Mouse (Mus musculus): ENCODE results near the gene Socs1. TPM values are rescaled to one million over a fixed set of nuclear protein-coding genes. Genes with fewer than 3 reads are reported as not detected.
"Not testable (repeated sequence)": the region's sequence is repeated elsewhere in the genome, so short reads cannot be mapped to it uniquely, and the experiment has no call there.

Gene Socs1
- polyA plus RNA-seq, 1 experiment from 2014 or later, result 3.2 TPM

DNA sequence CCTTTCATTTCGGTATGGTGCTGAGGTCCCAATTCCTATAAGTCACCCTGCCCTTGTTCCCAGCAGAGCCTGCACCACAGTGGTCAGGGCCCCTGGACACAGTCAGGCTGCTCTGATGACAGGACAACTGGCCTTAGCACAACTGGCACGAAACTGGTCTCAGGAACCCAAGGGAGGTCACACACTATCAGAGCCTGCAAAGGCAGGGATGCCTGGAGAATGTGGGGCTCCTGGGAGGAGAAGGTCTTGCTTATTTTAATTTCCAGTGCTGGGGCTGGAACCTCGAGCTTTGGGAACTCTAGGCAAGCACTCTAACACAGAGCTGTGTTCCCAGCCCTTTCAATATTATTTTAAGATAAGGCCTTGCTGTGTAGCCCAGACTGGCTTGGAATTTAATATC lies 34.6 kb upstream of the Socs1 start:
- no peak overlapping the region for H3K9ac ChIP-seq (ENCODE audit: low read depth, low read length)
- no peak overlapping the region for H3K27ac ChIP-seq (ENCODE audit: low read depth, low read length)
- H3K36me3 ChIP-seq (ENCODE audit: control insufficient read depth, insufficient read depth, low read length), result no peaks in the 10 kb centered on the region
- H3K4me3 ChIP-seq (ENCODE audit: low read depth, low read length), result no peak overlapping the region
- H3K4me1 ChIP-seq (replicated peaks; ENCODE audit: control insufficient read depth, insufficient read depth, low read length), result no peaks in the 10 kb centered on the region
- H3K4me2 ChIP-seq, result no peak overlapping the region
- H3K9me3 ChIP-seq (ENCODE audit: control insufficient read depth, low read length), result no peaks in the 10 kb centered on the region
- no peaks in the 10 kb centered on the region for H3K27me3 ChIP-seq (replicated peaks; ENCODE audit: control insufficient read depth, insufficient read depth, low read length)
- DNase-seq (ENCODE audit: low spot score) (no peak), ATAC-seq (replicated peaks; ENCODE audit: low FRiP score) (no peak)
- 63% methylated on average over 3 of the region's 3 CpGs for WGBS

DNA sequence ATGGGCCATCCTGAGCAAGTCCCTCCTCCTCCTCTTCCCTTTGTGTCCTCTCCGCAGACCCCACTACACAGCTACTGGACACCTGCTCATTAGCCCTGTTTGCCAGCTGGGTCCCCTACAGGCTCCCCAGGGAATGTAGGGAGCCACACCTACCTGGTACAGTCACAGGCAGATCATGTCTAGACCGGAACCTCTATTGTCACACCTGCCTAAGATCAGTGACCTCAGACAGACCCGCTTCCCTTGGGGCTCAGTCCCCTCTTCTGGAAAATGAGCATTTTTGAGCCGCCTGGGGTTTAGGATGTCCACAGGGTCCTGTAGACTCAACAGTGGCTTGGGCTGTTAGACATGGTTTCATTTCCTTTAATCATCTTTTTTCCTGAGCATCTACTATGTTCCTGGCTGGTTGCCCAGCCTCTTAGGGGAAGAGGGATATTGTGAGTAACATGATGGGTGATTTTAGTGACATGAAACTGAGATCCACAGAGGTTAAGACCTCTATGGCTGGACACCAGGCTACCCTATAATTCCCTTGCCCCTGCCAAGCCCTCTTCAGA lies 33.3 kb upstream of the Socs1 start:
- Histone ChIP-seq H3K4me2 (no peak overlapping the region), H3K9ac (ENCODE audit: low read depth, low read length) (no peak overlapping the region), H3K36me3 (ENCODE audit: control insufficient read depth, insufficient read depth, low read length) (no peaks in the 10 kb centered on the region), H3K27ac (ENCODE audit: low read depth, low read length) (no peak overlapping the region), H3K4me1 (replicated peaks; ENCODE audit: control insufficient read depth, insufficient read depth, low read length) (no peaks in the 10 kb centered on the region), H3K9me3 (ENCODE audit: control insufficient read depth, low read length) (no peaks in the 10 kb centered on the region), H3K4me3 (ENCODE audit: low read depth, low read length) (no peak overlapping the region), H3K27me3 (replicated peaks; ENCODE audit: control insufficient read depth, insufficient read depth, low read length) (no peaks in the 10 kb centered on the region)
- DNase-seq (ENCODE audit: low spot score), result no peak
- ATAC-seq (replicated peaks; ENCODE audit: low FRiP score), result no peak
- WGBS, result 86% methylated on average over 4 of the region's 4 CpGs

DNA sequence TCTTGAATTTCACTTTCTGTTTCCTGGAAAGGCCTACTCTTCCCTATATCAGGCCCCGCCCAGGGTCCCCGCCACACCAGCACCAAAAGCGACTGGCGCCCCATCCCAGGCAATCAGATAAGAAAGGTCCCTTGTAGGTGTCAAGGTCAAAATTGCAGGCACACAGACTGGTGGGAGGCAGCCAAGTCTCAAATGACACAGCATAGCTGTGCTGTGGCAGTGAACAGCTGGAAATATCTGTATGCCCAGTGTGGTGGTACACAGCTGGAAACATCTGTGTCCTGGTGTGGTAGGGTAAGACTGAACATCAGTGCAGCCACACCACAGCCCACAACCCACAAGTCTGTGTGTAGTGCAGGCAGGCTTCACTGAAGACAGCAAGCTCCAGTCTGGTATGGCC lies 29.5 kb upstream of the Socs1 start:
- no peaks in the 10 kb centered on the region for H3K9me3 ChIP-seq (ENCODE audit: control insufficient read depth, low read length)
- no peak for DNase-seq (ENCODE audit: low spot score)
- no peaks in the 10 kb centered on the region for H3K4me1 ChIP-seq (replicated peaks; ENCODE audit: control insufficient read depth, insufficient read depth, low read length)
- no peak overlapping the region for H3K27ac ChIP-seq (ENCODE audit: low read depth, low read length)
- H3K4me3 ChIP-seq (ENCODE audit: low read depth, low read length), result no peak overlapping the region
- no peak overlapping the region for H3K4me2 ChIP-seq
- WGBS, result 53% methylated on average over 4 of the region's 4 CpGs
- H3K9ac ChIP-seq (ENCODE audit: low read depth, low read length), result no peak overlapping the region
- 0 out of 2 replicates have a peak, but pooled peaks cover 6% of the 10 kb centered on the region for H3K27me3 ChIP-seq (replicated peaks; ENCODE audit: control insufficient read depth, insufficient read depth, low read length)
- no peak for ATAC-seq (replicated peaks; ENCODE audit: low FRiP score)
- H3K36me3 ChIP-seq (ENCODE audit: control insufficient read depth, insufficient read depth, low read length), result no peaks in the 10 kb centered on the region

DNA sequence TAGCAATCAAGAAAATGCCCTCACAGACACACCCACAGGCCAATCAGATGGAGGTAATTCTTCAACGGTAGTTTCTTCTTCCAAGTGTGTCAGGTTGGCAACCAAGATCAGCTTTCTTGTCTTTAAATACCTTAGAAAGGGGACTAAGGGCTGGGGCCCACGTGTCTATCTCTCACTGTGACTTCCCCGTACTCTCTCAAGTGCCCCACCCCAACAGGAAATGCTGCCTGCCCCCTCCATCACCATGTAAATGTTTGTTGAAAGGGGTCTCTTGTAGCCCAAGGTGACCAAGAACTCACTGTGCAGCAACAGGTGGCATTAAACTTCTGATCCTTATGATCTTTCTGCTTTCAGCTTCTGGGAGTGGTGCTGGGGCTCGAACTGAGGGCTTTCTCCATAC lies 28.4 kb upstream of the Socs1 start:
- H3K9me3 ChIP-seq (ENCODE audit: control insufficient read depth, low read length), result no peaks in the 10 kb centered on the region
- H3K27ac ChIP-seq (ENCODE audit: low read depth, low read length), result no peak overlapping the region
- H3K4me2 ChIP-seq, result no peak overlapping the region
- H3K4me1 ChIP-seq (replicated peaks; ENCODE audit: control insufficient read depth, insufficient read depth, low read length), result no peaks in the 10 kb centered on the region
- peaks cover 6% of the 10 kb centered on the region; the same call in 1 of the 2 replicates for H3K27me3 ChIP-seq (replicated peaks; ENCODE audit: control insufficient read depth, insufficient read depth, low read length)
- 56% methylated on average over 4 of the region's 4 CpGs for WGBS
- H3K36me3 ChIP-seq (ENCODE audit: control insufficient read depth, insufficient read depth, low read length), result no peaks in the 10 kb centered on the region
- no peak overlapping the region for H3K4me3 ChIP-seq (ENCODE audit: low read depth, low read length)
- DNase-seq (ENCODE audit: low spot score) (no peak), ATAC-seq (replicated peaks; ENCODE audit: low FRiP score) (no peak)
- H3K9ac ChIP-seq (ENCODE audit: low read depth, low read length), result no peak overlapping the region

DNA sequence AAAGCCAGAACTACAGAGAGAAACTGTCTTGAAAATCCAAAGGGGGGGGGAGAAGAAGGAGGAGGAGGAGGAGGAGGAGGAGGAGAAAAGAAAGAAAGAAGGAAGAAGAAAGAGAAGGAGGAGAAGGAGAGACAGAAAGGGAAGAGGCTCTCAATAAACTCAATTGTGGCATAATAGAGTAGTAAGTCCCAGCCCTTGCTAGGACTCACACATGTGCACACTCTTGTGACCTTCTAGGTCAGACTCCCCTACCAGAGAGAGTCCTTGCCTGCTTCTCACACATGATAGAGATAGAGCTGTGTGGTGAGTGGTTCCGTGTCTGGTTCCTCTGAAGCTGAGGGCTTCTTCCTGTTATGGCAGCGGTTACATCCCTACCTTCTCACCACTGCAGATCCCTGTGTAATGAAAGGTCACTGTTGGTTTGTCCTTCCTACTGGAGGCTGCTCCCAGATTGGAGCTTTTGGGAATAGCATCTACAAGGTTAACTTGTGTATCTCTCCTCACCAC lies 27.6 kb upstream of the Socs1 start, which contains the start of gene Gm11172:
Gm11172 (plus strand) TSS at position 51 of the 507 bp plus-strand sequence.
- ATAC-seq (replicated peaks; ENCODE audit: low FRiP score), result no peak
- Histone ChIP-seq H3K9me3 (ENCODE audit: control insufficient read depth, low read length) (no peaks in the 10 kb centered on the region), H3K4me1 (replicated peaks; ENCODE audit: control insufficient read depth, insufficient read depth, low read length) (no peaks in the 10 kb centered on the region), H3K36me3 (ENCODE audit: control insufficient read depth, insufficient read depth, low read length) (no peaks in the 10 kb centered on the region), H3K9ac (ENCODE audit: low read depth, low read length) (no peak within 1 kb of the TSS), H3K27ac (ENCODE audit: low read depth, low read length) (no peak within 1 kb of the TSS), H3K4me3 (ENCODE audit: low read depth, low read length) (no peak within 1 kb of the TSS), H3K4me2 (no peak within 1 kb of the TSS), H3K27me3 (replicated peaks; ENCODE audit: control insufficient read depth, insufficient read depth, low read length) (peaks cover 9% of the 10 kb centered on the region; the same call in 1 of the 2 replicates)
- WGBS, result 51% methylated on average over 2 of the region's 2 CpGs
- no peak for DNase-seq (ENCODE audit: low spot score)

DNA sequence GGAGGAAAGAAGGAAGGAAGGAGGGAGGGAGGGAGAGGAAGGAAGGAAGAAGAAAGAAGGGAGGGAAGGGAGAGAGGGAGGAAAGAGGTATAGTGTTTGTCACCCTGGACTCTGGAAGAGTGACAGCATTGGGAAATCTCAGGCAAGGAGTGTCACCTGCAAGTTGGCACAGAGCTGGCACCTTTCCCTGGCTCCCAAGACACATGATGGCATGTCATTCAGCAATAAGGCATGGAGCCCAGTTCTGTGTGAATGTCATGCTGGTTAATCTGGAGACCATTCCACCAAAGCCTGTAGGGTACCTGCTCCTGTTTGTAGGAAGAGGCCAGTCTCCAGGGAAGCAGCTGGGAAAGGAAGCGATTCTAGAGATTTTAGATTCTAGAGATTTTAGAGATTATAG lies 25.0 kb upstream of the Socs1 start:
- ATAC-seq (replicated peaks; ENCODE audit: low FRiP score), result no peak
- H3K36me3 ChIP-seq (ENCODE audit: control insufficient read depth, insufficient read depth, low read length), result no peaks in the 10 kb centered on the region

DNA sequence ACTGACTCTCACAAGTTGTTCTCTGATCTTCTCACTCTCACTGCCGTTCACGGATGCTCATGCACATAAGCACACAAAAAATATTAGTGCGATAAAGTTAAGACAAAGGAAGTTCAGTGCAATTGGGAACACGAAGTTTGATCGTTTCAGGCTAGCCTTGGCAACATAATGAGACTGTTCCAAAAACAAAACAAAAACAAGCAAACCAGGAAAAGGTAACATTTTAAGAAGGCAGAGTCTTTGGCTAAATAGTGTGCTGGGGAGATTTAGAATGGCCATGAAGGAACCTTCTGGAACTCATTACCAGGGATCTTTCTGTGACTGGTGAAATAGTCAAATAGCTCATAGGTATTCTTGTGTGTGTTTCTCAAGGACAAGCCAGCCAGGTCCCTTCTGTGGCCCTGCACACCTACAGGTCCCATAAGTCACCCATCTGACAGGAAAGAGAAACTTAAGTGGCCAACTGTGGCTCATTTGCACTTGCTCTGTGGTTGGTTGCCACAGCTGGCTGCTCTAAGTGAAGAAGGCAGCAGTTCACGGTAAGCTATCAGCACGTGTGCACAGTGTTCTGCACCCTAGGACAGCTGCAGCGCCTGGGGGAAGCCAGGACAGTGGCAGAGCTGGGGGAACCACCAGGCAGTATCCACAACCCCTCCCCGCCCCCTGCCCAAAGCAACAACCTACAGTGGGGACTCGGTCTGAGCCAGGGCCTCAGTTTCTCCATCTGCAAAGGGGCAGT lies 20.6 kb upstream of the Socs1 start, which contains the start of gene Prm1:
Prm1 (minus strand) TSS at position 51 of the 739 bp plus-strand sequence.
- no peaks in the 10 kb centered on the region for H3K9me3 ChIP-seq (ENCODE audit: control insufficient read depth, low read length)
- no peaks in the 10 kb centered on the region for H3K36me3 ChIP-seq (ENCODE audit: control insufficient read depth, insufficient read depth, low read length)
- peaks cover 10% of the 10 kb centered on the region; the same call in 1 of the 2 replicates for H3K27me3 ChIP-seq (replicated peaks; ENCODE audit: control insufficient read depth, insufficient read depth, low read length)
- no peak within 1 kb of the TSS for H3K27ac ChIP-seq (ENCODE audit: low read depth, low read length)
- 71% methylated on average over 10 of the region's 10 CpGs for WGBS
- DNase-seq (ENCODE audit: low spot score), result no peak
- ATAC-seq (replicated peaks; ENCODE audit: low FRiP score), result no peak
- H3K4me3 ChIP-seq (ENCODE audit: low read depth, low read length), result no peak within 1 kb of the TSS
- no peaks in the 10 kb centered on the region for H3K4me1 ChIP-seq (replicated peaks; ENCODE audit: control insufficient read depth, insufficient read depth, low read length)
- H3K9ac ChIP-seq (ENCODE audit: low read depth, low read length), result no peak within 1 kb of the TSS
- H3K4me2 ChIP-seq, result no peak within 1 kb of the TSS

More for the DNA sequence above, 25.0 kb upstream of the Socs1 start:
- H3K9me3 ChIP-seq (ENCODE audit: control insufficient read depth, low read length), result no peaks in the 10 kb centered on the region
- no peak overlapping the region for H3K27ac ChIP-seq (ENCODE audit: low read depth, low read length)
- peaks cover 12% of the 10 kb centered on the region; the same call in 1 of the 2 replicates for H3K27me3 ChIP-seq (replicated peaks; ENCODE audit: control insufficient read depth, insufficient read depth, low read length)
- WGBS, result 71% methylated on average over 1 of the region's 1 CpGs
- no peak overlapping the region for H3K4me3 ChIP-seq (ENCODE audit: low read depth, low read length)
- no peak for DNase-seq (ENCODE audit: low spot score)
- no peaks in the 10 kb centered on the region for H3K4me1 ChIP-seq (replicated peaks; ENCODE audit: control insufficient read depth, insufficient read depth, low read length)
- H3K9ac ChIP-seq (ENCODE audit: low read depth, low read length), result no peak overlapping the region
- H3K4me2 ChIP-seq, result no peak overlapping the region

DNA sequence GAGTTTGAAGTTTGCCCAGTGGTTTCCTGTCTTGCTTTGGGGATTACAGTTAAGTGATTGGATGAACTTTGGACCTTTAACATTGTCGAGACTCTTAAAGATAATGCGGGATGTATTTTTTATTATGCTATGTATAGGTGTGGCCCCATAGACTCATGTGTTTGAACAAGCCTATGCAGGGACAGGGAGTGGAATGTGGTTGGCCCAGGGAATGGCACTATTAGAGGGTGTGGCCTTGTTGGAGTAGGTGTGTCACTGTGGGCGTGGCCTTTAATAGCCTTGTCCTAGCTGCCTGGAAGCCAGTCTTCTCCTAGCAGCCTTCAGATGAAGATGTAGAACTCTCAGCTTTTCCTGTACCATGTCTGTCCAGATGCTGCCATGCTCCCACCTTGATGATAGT lies 17.1 kb upstream of the Socs1 start:
- DNase-seq (ENCODE audit: low spot score); H3K4me2 ChIP-seq; H3K9me3 ChIP-seq (ENCODE audit: control insufficient read depth, low read length); H3K4me1 ChIP-seq (replicated peaks; ENCODE audit: control insufficient read depth, insufficient read depth, low read length); H3K4me3 ChIP-seq (ENCODE audit: low read depth, low read length); H3K36me3 ChIP-seq (ENCODE audit: control insufficient read depth, insufficient read depth, low read length); H3K27ac ChIP-seq (ENCODE audit: low read depth, low read length); H3K27me3 ChIP-seq (replicated peaks; ENCODE audit: control insufficient read depth, insufficient read depth, low read length); ATAC-seq (replicated peaks; ENCODE audit: low FRiP score); H3K9ac ChIP-seq (ENCODE audit: low read depth, low read length): not testable (repeated sequence)
- 74% methylated on average over 3 of the region's 3 CpGs for WGBS

DNA sequence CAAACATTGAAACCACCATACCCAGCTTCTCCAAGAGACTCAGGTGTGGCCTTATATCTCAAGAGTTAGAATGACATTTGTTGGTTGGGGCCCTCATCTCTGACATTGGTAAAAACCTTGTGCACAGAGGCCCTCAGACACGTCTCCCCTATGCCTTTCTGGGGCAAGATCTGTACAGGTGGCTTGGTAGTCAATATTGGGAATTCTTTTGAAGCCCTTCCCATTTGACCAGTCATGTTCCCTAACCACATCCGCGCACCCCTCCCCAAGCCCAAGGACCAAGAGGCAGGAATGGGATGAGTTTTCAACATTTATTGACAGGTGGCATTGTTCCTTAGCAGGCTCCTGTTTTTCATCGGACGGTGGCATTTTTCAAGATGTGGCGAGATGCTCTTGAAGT lies 10.7 kb upstream of the Socs1 start, which contains the start of gene Prm2:
Prm2 (minus strand) TSS at position 101 of the 400 bp plus-strand sequence.
- no peaks in the 10 kb centered on the region for H3K36me3 ChIP-seq (ENCODE audit: control insufficient read depth, insufficient read depth, low read length)
- no peaks in the 10 kb centered on the region for H3K9me3 ChIP-seq (ENCODE audit: control insufficient read depth, low read length)
- no peak for DNase-seq (ENCODE audit: low spot score)
- H3K27me3 ChIP-seq (replicated peaks; ENCODE audit: control insufficient read depth, insufficient read depth, low read length), result peaks cover 31% of the 10 kb centered on the region
- H3K27ac ChIP-seq (ENCODE audit: low read depth, low read length), result no peak within 1 kb of the TSS
- no peak within 1 kb of the TSS for H3K4me2 ChIP-seq
- 66% methylated on average over 6 of the region's 6 CpGs for WGBS
- no peak within 1 kb of the TSS for H3K4me3 ChIP-seq (ENCODE audit: low read depth, low read length)
- ATAC-seq (replicated peaks; ENCODE audit: low FRiP score), result no peak
- no peak within 1 kb of the TSS for H3K9ac ChIP-seq (ENCODE audit: low read depth, low read length)
- H3K4me1 ChIP-seq (replicated peaks; ENCODE audit: control insufficient read depth, insufficient read depth, low read length), result no peaks in the 10 kb centered on the region
